Mouse (Mus musculus) C2C12 (cell line): Measurements from ENCODE around the gene Snrk. TPM values are rescaled to one million over a fixed set of nuclear protein-coding genes. Genes with fewer than 3 reads are reported as not detected.

Source experiments
- H3K27me3 ChIP-seq: one replicate; pipeline ENCODE4 v1.6.1; 2011; ENCODE audit not compliant: control insufficient read depth, insufficient read depth, insufficient read length
- H3K36me3 ChIP-seq: one replicate; pipeline ENCODE4 v1.6.1; 2011; ENCODE audit not compliant: control insufficient read depth, insufficient read depth
- H3K4me3 ChIP-seq: one replicate; pipeline ENCODE4 v1.5.1; 2011; ENCODE audit warnings: mild to moderate bottlenecking, control low read depth; ENCODE audit not compliant: poor library complexity, insufficient read depth, severe bottlenecking
- H3K79me2 ChIP-seq: one replicate; pipeline ENCODE4 v1.6.1; 2011; ENCODE audit not compliant: control insufficient read depth, insufficient read depth
- H3K79me3 ChIP-seq: one replicate; pipeline ENCODE4 v1.6.1; 2011; ENCODE audit warnings: low read depth, control low read depth
- H3ac ChIP-seq: one replicate; pipeline ENCODE3; 2011; ENCODE audit warnings: low read depth; ENCODE audit not compliant: control insufficient read depth, insufficient read length
- CEBPB ChIP-seq: IDR thresholded peaks from one replicate; pipeline ENCODE4 v1.6.1; 2011; ENCODE audit warnings: low read depth, mild to moderate bottlenecking, control low read depth, moderate library complexity
- CTCF ChIP-seq: IDR thresholded peaks from one replicate; pipeline ENCODE4 v1.5.1; 2011; ENCODE audit not compliant: control insufficient read depth, insufficient read depth, insufficient read length
- FOSL1 ChIP-seq: IDR thresholded peaks from one replicate; pipeline ENCODE4 v1.8.0; 2011; ENCODE audit warnings: mild to moderate bottlenecking, low read length; ENCODE audit not compliant: poor library complexity, insufficient read depth, severe bottlenecking
- MAX ChIP-seq: IDR thresholded peaks from one replicate; pipeline ENCODE4 v1.6.1; 2011; ENCODE audit warnings: mild to moderate bottlenecking, control low read depth
- MYOD1 ChIP-seq: IDR thresholded peaks from one replicate; pipeline ENCODE4 v1.6.1; 2011; ENCODE audit warnings: low read depth; ENCODE audit not compliant: control insufficient read depth, insufficient read length
- MYOG ChIP-seq: IDR thresholded peaks from one replicate; pipeline ENCODE4 v1.6.1; 2011; ENCODE audit not compliant: control insufficient read depth, insufficient read length; ENCODE audit errors: extremely low read depth
- USF1 ChIP-seq: IDR thresholded peaks from one replicate; pipeline ENCODE4 v1.6.1; 2011; ENCODE audit warnings: low read depth, mild to moderate bottlenecking, control low read depth, moderate library complexity
- polyA plus RNA-seq: library from polyadenylated mRNA; unstranded; fragments of >200 nt; fragmentation: generic; extraction: Trizol; gene quantifications from one replicate; pipeline ENCODE4 v1.2.1, GENCODE M21; 2012; ENCODE audit warnings: missing spikeins

The Snrk gene
- polyA plus RNA-seq, 1 experiment = 9.8 TPM

DNA sequence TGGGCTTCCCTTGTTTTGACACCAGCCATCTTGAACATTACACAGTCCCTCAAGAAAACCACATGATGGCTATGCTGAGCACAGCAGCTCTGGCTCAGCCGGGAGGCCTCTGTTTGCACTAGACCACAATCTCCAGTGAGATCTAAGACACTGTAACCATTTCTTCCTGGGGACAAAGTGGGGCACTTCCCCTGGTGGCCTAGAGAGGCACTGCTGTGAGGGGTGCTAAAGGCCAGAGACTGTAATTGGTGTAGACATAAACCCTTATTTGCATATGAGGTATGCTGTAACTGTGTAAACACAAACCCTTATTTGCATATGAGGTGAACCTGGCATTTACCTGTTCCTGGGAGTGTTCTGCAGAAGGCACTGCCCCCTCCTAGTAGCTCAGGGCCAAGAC, 71.7 kb downstream of the Snrk start:
- H3K27me3 ChIP-seq = no peaks in the 10 kb centered on the region
- H3K4me3 ChIP-seq = no peak overlapping the region
- no peaks in the 10 kb centered on the region for H3K79me3 ChIP-seq
- H3ac ChIP-seq = no peak overlapping the region
- TF ChIP-seq MYOD1 (no peak), USF1 (no peak), MYOG (no peak), FOSL1 (no peak), MAX (no peak), CEBPB (no peak)
- no peaks in the 10 kb centered on the region for H3K79me2 ChIP-seq
- H3K36me3 ChIP-seq = no peaks in the 10 kb centered on the region

DNA sequence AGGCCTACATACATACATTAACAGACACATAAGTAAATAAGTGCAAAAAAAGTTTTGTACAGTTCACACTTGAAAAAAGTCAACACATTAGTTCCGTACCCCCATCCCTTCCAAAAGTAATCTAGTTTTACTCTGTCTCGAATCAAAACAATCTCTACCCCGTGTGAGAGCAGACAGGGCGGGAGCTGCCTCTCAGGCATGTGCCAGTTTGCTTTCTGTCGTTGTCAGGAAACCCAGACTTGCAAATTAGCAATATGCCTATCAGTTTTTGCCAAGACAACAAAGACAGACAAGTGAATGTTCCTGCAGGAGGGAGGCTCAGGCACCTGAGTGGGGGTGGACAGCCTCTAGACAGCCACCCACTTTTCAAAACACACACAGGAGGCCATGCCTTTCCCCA, 76.3 kb downstream of the Snrk start:
- no peak overlapping the region for H3ac ChIP-seq
- H3K79me2 ChIP-seq = no peaks in the 10 kb centered on the region
- TF ChIP-seq FOSL1 (no peak), MAX (no peak), USF1 (no peak), MYOG (no peak), CTCF (no peak), MYOD1 (no peak), CEBPB (no peak)
- H3K36me3 ChIP-seq = no peaks in the 10 kb centered on the region
- H3K79me3 ChIP-seq = no peaks in the 10 kb centered on the region
- no peak overlapping the region for H3K4me3 ChIP-seq
- H3K27me3 ChIP-seq = no peaks in the 10 kb centered on the region

DNA sequence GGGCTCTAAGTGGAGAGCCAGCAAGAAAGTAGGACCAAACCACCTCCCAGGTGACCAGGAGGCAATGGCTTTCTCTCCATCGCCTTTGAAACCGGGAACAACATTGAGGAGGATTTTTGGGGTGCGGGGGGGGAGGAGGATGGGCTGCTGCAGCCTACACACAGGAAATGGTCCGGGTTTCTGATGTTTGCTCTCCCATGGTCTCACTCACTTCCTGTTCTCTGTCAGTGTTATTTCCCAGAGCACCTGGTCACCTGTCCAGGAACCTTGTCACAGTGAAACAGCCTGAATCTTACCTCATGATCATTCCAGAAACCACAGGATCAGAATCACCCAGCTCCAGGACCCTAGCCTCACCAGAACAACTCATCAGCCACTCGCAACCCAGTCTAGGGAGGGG, 76.8 kb downstream of the Snrk start:
- TF ChIP-seq USF1 (no peak), MYOG (no peak), MYOD1 (no peak), CTCF (no peak), CEBPB (no peak), MAX (no peak), FOSL1 (no peak)
- no peaks in the 10 kb centered on the region for H3K79me2 ChIP-seq
- H3ac ChIP-seq = no peak overlapping the region
- H3K79me3 ChIP-seq = no peaks in the 10 kb centered on the region
- H3K27me3 ChIP-seq = no peaks in the 10 kb centered on the region
- no peak overlapping the region for H3K4me3 ChIP-seq
- no peaks in the 10 kb centered on the region for H3K36me3 ChIP-seq

DNA sequence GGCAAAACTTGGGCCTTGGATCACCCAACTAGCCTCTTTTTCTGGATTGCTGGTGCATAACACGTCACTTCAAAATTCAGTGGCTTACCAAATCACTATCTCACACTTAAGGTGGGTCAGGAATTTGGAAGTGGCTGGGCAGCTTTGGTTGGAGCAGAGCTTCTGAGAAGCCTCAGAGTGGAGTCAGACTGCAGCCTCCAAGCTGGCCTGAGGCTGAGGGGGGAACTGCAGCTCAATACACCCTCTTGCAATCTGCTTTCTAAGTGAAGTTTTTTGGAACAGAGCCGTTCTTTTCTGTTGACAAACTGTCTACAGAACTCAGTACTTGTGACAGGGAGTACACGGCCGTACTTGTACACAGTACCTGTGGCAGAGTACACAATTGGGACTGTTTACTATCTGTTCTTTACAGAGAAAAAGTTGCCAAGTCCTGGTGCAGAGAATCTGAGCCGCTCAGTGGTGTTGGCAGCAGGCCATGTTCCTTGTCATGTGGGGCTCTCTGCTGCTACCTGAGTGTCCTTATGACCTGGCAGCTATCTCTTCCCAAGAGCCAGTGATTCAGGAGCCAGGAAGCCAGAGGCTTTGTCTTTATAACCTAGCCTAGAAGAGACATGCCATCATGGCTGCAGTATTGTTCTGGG, 78.1 kb downstream of the Snrk start:
- no peaks in the 10 kb centered on the region for H3K27me3 ChIP-seq
- H3K36me3 ChIP-seq = no peaks in the 10 kb centered on the region
- no peaks in the 10 kb centered on the region for H3K79me2 ChIP-seq
- TF ChIP-seq FOSL1 (no peak), MYOG (no peak), CTCF (no peak), MAX (no peak), MYOD1 (no peak), USF1 (no peak), CEBPB (no peak)
- H3K4me3 ChIP-seq = no peak overlapping the region
- no peaks in the 10 kb centered on the region for H3K79me3 ChIP-seq
- H3ac ChIP-seq = no peak overlapping the region

- no peaks in the 10 kb centered on the region for H3K27me3 ChIP-seq
- no peak overlapping the region for H3ac ChIP-seq
- no peaks in the 10 kb centered on the region for H3K36me3 ChIP-seq
- H3K79me3 ChIP-seq = no peaks in the 10 kb centered on the region
- no peaks in the 10 kb centered on the region for H3K79me2 ChIP-seq
- TF ChIP-seq MYOG (no peak), FOSL1 (no peak), MYOD1 (no peak), USF1 (no peak), CTCF (no peak), MAX (no peak), CEBPB (no peak)
- no peak overlapping the region for H3K4me3 ChIP-seq
Observed at GRCm38 (mm10) chr9:122197021-122197420, 80.0 kb downstream of the Snrk start.

DNA sequence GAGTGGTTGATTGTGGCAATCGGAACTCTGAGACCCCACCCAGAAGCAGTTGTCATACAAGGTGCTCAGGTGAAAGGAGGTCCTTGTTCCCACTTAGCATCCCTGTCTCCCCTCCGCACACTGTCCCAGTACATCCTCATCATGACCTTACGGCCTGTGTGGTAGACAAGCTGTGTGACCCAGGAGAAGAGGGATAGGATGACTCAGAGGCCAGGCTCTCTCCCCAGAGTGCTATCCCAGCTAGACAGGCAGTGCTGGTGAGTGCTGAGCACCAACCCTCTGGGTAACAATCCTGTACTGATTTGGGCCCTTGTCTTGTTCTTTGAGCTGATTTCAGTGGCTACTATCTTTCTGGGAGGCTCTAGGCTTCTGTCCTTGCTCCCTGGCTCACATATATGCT, 81.6 kb downstream of the Snrk start:
- no peaks in the 10 kb centered on the region for H3K36me3 ChIP-seq
- H3K4me3 ChIP-seq = no peak overlapping the region
- H3K79me2 ChIP-seq = no peaks in the 10 kb centered on the region
- TF ChIP-seq USF1 (no peak), MYOG (no peak), CTCF (no peak), CEBPB (no peak), FOSL1 (no peak), MAX (no peak)
- H3K27me3 ChIP-seq = no peaks in the 10 kb centered on the region
- H3K79me3 ChIP-seq = no peaks in the 10 kb centered on the region
- no peak overlapping the region for H3ac ChIP-seq
